Mouse (Mus musculus): ENCODE measurements around the gene Acad8.

The Acad8 gene

GRCm38 (mm10) chr9:26985090-26985613 lies 14.2 kb downstream of the Acad8 start:
- no peak for DNase-seq (ENCODE audit: low read depth, low spot score)

GRCm38 (mm10) chr9:26978776-26979175 lies 20.6 kb downstream of the Acad8 start:
- no peak for DNase-seq (ENCODE audit: low read depth, low spot score)

- DNase-seq (ENCODE audit: low read depth, low spot score) = no peak
Measured at GRCm38 (mm10) chr9:26977754-26978153, 21.6 kb downstream of the Acad8 start.

GRCm38 (mm10) chr9:26947790-26948189 lies 51.6 kb downstream of the Acad8 start:
- DNase-seq (ENCODE audit: low read depth, low spot score) = peak; percentile 84

- DNase-seq (ENCODE audit: low read depth, low spot score) = no peak
Measured at GRCm38 (mm10) chr9:26924146-26924545, 75.2 kb downstream of the Acad8 start.

All from ZHBTc4 (cell line).